Mouse (Mus musculus) liver, embryonic 13.5 days (tissue): ENCODE data around the gene Egfr. TPM values are rescaled to one million over a fixed set of nuclear protein-coding genes. Genes with fewer than 3 reads are reported as not detected.

Experiments
- ATAC-seq: fragments of 200-750 bp; cut with Nextera tagmentation; 2 replicates; pipeline ENCODE4 v1.8.0; 2017; ENCODE audit warnings: low read depth, mild to moderate bottlenecking, moderate number of reproducible peaks, moderate library complexity
- DNase-seq: peaks from one replicate; pipeline ENCODE4 v3.0.0; 2022
- H3K27ac ChIP-seq: fragments of 300-500 bp; sonication (generic); 2 replicates; pipeline ENCODE4 v1.5.1; 2015; ENCODE audit warnings: moderate library complexity, mild to moderate bottlenecking, inconsistent platforms
- H3K27me3 ChIP-seq: fragments of 300-500 bp; sonication (generic); 2 replicates; pipeline ENCODE4 v1.6.1; 2015; ENCODE audit warnings: mild to moderate bottlenecking, inconsistent platforms
- H3K36me3 ChIP-seq: fragments of 300-500 bp; sonication (generic); 2 replicates; pipeline ENCODE4 v1.6.1; 2015; ENCODE audit warnings: mild to moderate bottlenecking, inconsistent platforms
- H3K4me1 ChIP-seq: fragments of 300-500 bp; sonication (generic); replicated peaks from 2 replicates; pipeline ENCODE4 v1.6.1; 2015; ENCODE audit warnings: inconsistent platforms
- H3K4me2 ChIP-seq: fragments of 300-500 bp; sonication (generic); 2 replicates; pipeline ENCODE4 v1.6.1; 2015; ENCODE audit warnings: inconsistent platforms, mild to moderate bottlenecking, moderate library complexity
- H3K4me3 ChIP-seq: fragments of 300-500 bp; sonication (generic); replicated peaks from 2 replicates; pipeline ENCODE4 v1.5.1; 2015; ENCODE audit warnings: mild to moderate bottlenecking, inconsistent platforms
- H3K9ac ChIP-seq: fragments of 300-500 bp; sonication (generic); 2 replicates; pipeline ENCODE4 v1.6.1; 2015; ENCODE audit warnings: mild to moderate bottlenecking, inconsistent platforms
- H3K9me3 ChIP-seq: fragments of 300-500 bp; sonication (generic); replicated peaks from 2 replicates; pipeline ENCODE4 v1.6.1; 2016; ENCODE audit warnings: inconsistent platforms
- WGBS: fragments of 180-500 bp; shearing (Covaris S2); methylation state at CpG from one replicate; pipeline ENCODE4 v1.1.7; 2015; ENCODE audit not compliant: insufficient replicate concordance; 5-methylcytosine and 5-hydroxymethylcytosine counted together
- polyA plus RNA-seq: library from polyadenylated mRNA; unstranded; fragments of >200 nt; fragmentation: Nextera tagmentation; extraction: Ambion mirVana; gene quantifications from 2 replicates; pipeline ENCODE4 v1.2.1, GENCODE M21; 2015

Egfr gene
- polyA plus RNA-seq, 1 experiment from 2014 or later, result 0.67 TPM

DNA sequence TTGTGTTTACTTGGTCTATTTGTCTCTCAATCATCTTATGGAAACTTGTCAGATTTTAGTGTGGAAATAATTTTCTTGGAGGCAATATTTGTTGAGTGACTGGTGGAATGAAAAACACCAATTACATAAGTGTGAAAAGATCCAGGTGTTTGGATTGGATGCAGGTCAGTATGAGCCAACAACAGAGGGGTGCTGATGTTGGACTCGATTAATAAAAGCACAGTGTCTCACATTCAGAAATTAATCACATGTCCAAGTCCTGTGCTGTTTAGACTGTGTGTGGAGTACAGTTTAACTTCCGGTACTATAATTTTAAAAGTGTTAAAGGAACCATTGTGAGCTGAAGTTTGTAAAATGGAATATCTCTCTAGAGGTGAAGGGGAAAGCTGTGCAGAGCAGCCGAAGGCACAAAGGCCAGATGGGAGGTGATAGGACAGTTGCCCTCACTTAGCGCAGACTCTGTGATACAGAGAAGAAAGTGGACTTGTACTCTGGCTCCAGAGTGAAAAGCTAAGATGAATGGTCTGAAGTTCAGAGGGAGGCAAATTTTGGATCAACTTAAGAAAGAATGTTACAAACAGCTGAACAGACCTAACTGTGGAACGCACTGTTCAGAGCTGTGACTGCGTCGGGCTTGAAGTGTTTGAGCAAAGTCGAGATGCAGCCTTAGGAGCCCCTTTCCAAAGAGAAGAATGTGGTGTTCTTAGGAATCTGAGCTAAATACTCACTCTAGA lies 32.1 kb downstream of the Egfr start:
- H3K27me3 ChIP-seq, result no peaks in the 10 kb centered on the region
- H3K9me3 ChIP-seq, result no peaks in the 10 kb centered on the region
- no peak overlapping the region for H3K27ac ChIP-seq
- WGBS, result 69% methylated on average over 8 of the region's 8 CpGs
- H3K4me2 ChIP-seq, result no peak overlapping the region
- no peak overlapping the region for H3K4me3 ChIP-seq
- no peak for ATAC-seq
- H3K9ac ChIP-seq, result no peak overlapping the region
- H3K36me3 ChIP-seq, result no peaks in the 10 kb centered on the region
- no peaks in the 10 kb centered on the region for H3K4me1 ChIP-seq
- DNase-seq, result no peak

DNA sequence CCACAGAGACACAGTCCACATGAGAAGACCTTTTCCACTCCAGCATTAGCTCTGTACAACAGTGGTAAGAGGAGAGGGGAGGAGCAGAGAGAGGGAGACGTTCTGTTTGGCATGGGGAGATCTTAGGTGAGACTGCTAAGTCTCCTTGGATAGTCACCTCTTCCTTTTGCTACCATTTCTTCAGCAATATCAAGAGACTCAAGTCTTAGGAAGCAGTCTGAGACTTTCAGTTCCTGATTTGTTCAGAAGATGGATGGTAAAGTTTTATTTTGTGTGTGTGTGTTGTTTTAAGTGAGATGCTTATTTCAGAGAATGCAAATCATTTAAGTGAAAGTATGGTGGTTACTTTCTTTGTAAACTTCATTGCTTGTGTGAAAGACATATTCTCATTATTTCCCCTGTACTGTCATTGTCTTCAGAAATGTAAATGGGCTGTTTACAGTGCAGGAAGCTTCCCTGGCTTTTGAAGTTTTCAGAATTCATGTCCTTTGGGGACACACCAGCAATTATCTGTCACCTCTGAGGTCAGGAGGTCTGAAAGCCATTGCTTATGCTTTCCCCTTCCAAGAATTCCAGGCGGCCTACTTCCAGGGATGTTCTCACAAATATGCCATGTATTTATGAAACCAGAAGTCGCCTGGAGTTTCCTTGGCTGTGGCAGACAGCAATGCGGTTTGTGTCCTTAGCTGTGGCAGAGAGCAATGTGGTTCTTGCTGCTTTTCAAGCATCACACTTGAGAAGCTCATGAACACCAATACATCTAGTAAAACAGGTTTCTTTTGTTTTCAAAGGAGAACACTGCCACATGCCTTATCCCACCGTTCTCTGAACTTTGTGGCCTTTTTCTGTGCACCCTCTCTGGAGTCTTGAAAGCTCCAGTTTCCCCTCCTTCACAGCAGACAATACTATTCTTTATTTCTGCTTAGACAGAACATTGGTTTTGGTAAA lies 40.9 kb downstream of the Egfr start:
- no peaks in the 10 kb centered on the region for H3K9me3 ChIP-seq
- H3K4me2 ChIP-seq, result no peak overlapping the region
- no peak overlapping the region for H3K27ac ChIP-seq
- H3K27me3 ChIP-seq, result no peaks in the 10 kb centered on the region
- ATAC-seq (no peak), DNase-seq (no peak)
- WGBS, result 43% methylated on average over 5 of the region's 5 CpGs
- H3K9ac ChIP-seq, result no peak overlapping the region
- no peak overlapping the region for H3K4me3 ChIP-seq
- no peaks in the 10 kb centered on the region for H3K36me3 ChIP-seq
- H3K4me1 ChIP-seq, result no peaks in the 10 kb centered on the region

DNA sequence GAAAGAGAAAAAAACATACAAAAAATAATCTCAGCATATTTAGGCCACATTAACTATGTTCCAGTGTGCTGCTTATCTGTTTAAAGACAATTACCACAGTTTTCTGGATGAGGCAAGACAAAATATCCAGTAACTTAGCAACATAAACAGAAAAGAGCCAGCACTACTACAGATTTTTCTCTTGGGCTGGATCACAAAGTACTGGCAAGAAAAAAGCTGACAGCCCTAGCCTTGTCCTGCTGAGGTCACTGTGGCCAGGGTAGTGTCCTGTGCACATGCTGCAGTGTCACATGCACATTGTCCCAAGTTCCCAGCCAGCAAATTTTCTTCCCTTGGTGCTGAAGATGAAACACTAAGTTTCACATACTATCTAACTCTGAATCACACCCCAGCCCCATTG lies 43.0 kb downstream of the Egfr start:
- H3K4me1 ChIP-seq, result no peaks in the 10 kb centered on the region
- no peak overlapping the region for H3K27ac ChIP-seq
- no peaks in the 10 kb centered on the region for H3K9me3 ChIP-seq
- no peak for DNase-seq
- H3K4me3 ChIP-seq, result no peak overlapping the region
- no peaks in the 10 kb centered on the region for H3K36me3 ChIP-seq
- ATAC-seq, result no peak
- H3K9ac ChIP-seq, result no peak overlapping the region
- no peak overlapping the region for H3K4me2 ChIP-seq
- H3K27me3 ChIP-seq, result no peaks in the 10 kb centered on the region

DNA sequence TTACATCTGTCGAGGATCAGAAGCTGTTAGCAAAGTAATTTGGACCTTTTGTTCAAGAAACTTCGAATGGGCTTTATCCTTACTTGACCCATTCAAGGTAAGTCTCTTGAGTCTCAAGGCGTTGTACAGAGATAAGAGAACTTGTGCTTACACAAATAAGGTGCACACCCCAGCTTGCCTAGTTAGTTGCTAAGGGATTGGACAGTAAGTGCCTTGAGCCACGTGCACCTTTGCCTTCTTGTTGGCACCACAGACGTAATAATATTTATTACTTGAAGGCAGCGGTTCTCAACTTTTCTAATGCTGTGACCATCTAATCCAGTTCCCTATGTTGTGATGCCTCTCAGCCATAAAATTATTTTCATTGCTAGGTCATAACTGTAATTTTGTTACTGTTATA lies 43.5 kb downstream of the Egfr start:
- Histone ChIP-seq H3K27ac (no peak overlapping the region), H3K9me3 (no peaks in the 10 kb centered on the region), H3K4me3 (no peak overlapping the region), H3K4me2 (no peak overlapping the region), H3K4me1 (peaks cover 3% of the 10 kb centered on the region; the same call in 1 of the 2 replicates), H3K36me3 (no peaks in the 10 kb centered on the region), H3K9ac (no peak overlapping the region), H3K27me3 (no peaks in the 10 kb centered on the region; the same call in 1 of the 2 replicates)
- no peak for ATAC-seq
- WGBS, result 58% methylated on average over 6 of the region's 6 CpGs
- DNase-seq, result no peak

DNA sequence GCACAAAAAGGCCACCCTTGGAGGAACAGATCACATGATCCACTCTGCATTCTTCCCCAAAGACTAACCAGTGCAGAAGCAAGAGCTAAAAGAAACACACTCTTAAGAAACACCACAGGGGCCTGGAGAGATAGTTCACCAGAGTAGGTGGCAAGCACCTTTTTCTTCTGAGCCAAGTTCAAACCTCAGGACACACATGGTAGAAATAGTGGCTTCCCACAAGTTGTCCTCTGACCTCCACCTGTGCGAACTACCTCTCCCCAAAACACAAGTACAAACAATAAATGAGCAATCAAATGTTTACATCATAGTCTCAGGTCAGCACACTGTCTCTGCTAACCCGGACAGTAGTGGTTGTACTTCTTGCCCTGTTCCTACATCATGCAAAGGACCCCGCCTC lies 45.5 kb downstream of the Egfr start:
- ATAC-seq (no peak), DNase-seq (no peak)
- no peak overlapping the region for H3K27ac ChIP-seq
- no peaks in the 10 kb centered on the region for H3K9me3 ChIP-seq
- no peaks in the 10 kb centered on the region for H3K36me3 ChIP-seq
- 51% methylated on average over 3 of the region's 3 CpGs for WGBS
- no peak overlapping the region for H3K4me2 ChIP-seq
- H3K27me3 ChIP-seq, result no peaks in the 10 kb centered on the region; the same call in 1 of the 2 replicates
- peaks cover 4% of the 10 kb centered on the region; the same call in 1 of the 2 replicates for H3K4me1 ChIP-seq
- H3K9ac ChIP-seq, result no peak overlapping the region
- no peak overlapping the region for H3K4me3 ChIP-seq

DNA sequence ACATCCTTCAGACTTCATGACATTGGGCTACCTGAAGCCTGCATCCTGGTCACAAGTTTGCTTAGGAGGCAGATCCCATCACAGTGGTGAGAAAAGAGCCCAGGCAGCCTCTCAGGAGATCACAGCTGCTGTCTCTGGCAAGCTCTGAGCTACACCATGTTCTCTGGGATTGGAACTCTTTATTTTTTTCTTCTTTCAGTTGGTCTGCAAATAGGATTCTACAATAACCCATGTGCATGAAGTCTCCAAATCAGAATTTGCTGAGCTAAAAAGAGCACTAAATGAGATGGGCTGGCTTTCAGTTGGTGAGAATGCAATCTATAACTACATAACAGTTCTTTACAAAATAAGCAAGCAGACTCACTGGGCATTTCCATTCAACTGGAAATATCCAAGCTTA lies 46.1 kb downstream of the Egfr start:
- ATAC-seq (no peak), DNase-seq (no peak)
- Histone ChIP-seq H3K4me1 (peaks cover 4% of the 10 kb centered on the region; the same call in 1 of the 2 replicates), H3K9me3 (no peaks in the 10 kb centered on the region), H3K4me2 (no peak overlapping the region), H3K27ac (no peak overlapping the region), H3K9ac (no peak overlapping the region), H3K27me3 (no peaks in the 10 kb centered on the region; the same call in 1 of the 2 replicates), H3K4me3 (no peak overlapping the region), H3K36me3 (no peaks in the 10 kb centered on the region)

DNA sequence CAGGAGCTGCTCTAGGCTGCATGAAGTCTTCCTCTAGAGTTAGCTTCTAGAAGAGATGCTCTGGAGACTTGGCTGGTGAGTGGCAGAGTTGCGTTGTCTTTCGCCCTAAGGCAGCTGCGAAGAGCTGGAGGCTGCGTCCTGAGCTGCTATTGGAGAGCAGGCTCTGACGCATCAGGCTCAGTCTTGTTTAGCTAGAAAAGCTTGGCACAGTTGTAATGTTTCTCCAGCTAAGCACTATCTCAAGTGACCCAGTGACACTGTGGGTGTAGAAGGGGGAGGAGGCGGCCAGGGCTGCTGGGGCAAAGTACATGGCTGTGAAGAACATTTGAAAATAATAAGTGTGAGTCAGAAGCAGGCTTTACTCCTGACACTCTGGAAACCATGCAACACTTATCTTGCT lies 48.5 kb downstream of the Egfr start:
- no peak overlapping the region for H3K27ac ChIP-seq
- peaks cover 4% of the 10 kb centered on the region; the same call in 1 of the 2 replicates for H3K4me1 ChIP-seq
- no peak overlapping the region for H3K4me3 ChIP-seq
- DNase-seq (no peak), ATAC-seq (no peak; the same call in 1 of the 2 replicates)
- WGBS, result 65% methylated on average over 6 of the region's 6 CpGs
- H3K27me3 ChIP-seq, result no peaks in the 10 kb centered on the region; the same call in 1 of the 2 replicates
- H3K4me2 ChIP-seq, result no peak overlapping the region
- H3K36me3 ChIP-seq, result no peaks in the 10 kb centered on the region
- no peak overlapping the region for H3K9ac ChIP-seq
- no peaks in the 10 kb centered on the region for H3K9me3 ChIP-seq

DNA sequence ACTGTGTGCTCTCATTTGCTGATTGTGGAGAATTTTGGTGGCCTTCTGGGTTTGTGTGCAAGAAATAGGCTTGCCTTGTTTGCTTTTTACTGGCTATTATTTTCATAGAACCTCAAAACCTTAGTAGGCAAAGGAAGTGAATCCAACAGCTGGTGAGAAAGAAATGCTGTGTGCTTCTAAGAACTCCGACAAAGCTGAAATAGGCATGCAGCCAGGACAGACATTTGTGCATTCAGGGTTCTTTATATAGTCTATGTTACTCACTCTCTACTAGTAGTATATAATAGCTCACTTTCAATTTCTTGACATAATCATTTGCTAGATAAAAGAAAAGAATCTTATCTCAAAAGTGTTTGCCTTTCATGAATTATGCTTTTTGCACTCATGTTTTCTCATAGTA lies 50.7 kb downstream of the Egfr start:
- Histone ChIP-seq H3K27ac (no peak overlapping the region), H3K9me3 (no peaks in the 10 kb centered on the region), H3K9ac (no peak overlapping the region), H3K4me1 (peaks cover 4% of the 10 kb centered on the region; the same call in 1 of the 2 replicates), H3K27me3 (no peaks in the 10 kb centered on the region; the same call in 1 of the 2 replicates), H3K4me3 (no peak overlapping the region), H3K4me2 (no peak overlapping the region), H3K36me3 (no peaks in the 10 kb centered on the region)
- 73% methylated on average over 1 of the region's 1 CpGs for WGBS
- no peak for ATAC-seq
- DNase-seq, result no peak

DNA sequence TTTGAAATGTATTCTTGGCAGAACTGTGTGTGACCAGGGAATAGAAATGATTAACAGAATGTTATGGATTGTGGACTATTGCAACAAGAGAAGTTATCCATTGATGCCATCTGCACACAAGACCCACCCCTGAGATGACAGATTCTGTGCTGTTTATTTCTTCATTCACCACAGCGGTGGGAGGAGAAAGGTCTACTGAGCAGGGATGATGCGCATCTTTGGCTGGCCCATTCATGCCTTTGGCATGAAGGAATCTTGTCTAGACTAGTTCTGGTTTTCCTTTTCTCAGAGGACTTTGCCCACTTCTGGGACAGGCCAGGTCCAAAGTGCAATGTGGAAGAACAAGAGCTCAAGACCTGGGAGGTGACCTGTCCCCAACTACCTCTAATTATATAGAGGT lies 52.0 kb downstream of the Egfr start:
- no peaks in the 10 kb centered on the region for H3K9me3 ChIP-seq
- no peak overlapping the region for H3K4me2 ChIP-seq
- ATAC-seq (no peak), DNase-seq (no peak)
- H3K36me3 ChIP-seq, result no peaks in the 10 kb centered on the region
- 75% methylated on average over 2 of the region's 2 CpGs for WGBS
- H3K9ac ChIP-seq, result no peak overlapping the region
- H3K4me1 ChIP-seq, result peaks cover 4% of the 10 kb centered on the region; the same call in 1 of the 2 replicates
- H3K4me3 ChIP-seq, result no peak overlapping the region
- H3K27me3 ChIP-seq, result no peaks in the 10 kb centered on the region; the same call in 1 of the 2 replicates
- no peak overlapping the region for H3K27ac ChIP-seq

DNA sequence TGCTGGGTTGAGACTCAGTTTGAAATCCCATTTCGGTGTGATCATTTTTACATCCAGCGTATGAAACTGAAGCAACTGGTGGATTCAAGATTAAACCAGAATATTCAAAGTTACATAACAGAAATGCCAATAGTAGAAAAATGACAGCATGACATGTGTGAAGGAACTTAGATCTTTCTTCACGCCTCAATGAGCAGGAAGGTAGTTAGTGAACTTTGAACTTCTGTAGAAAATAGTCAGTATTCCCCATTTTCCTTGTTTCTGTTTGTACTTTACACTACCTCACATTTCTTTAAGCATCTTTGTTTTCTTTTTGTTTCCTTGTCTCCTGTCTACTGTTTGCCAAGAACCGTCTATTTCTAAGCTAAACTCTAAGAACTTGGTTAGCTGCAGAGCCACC lies 53.9 kb downstream of the Egfr start:
- H3K36me3 ChIP-seq, result no peaks in the 10 kb centered on the region
- no peak overlapping the region for H3K27ac ChIP-seq
- DNase-seq (no peak), ATAC-seq (no peak)
- no peaks in the 10 kb centered on the region for H3K27me3 ChIP-seq
- no peaks in the 10 kb centered on the region for H3K9me3 ChIP-seq
- H3K4me2 ChIP-seq, result no peak overlapping the region
- no peak overlapping the region for H3K4me3 ChIP-seq
- no peak overlapping the region for H3K9ac ChIP-seq
- 69% methylated on average over 4 of the region's 4 CpGs for WGBS
- H3K4me1 ChIP-seq, result no peaks in the 10 kb centered on the region

DNA sequence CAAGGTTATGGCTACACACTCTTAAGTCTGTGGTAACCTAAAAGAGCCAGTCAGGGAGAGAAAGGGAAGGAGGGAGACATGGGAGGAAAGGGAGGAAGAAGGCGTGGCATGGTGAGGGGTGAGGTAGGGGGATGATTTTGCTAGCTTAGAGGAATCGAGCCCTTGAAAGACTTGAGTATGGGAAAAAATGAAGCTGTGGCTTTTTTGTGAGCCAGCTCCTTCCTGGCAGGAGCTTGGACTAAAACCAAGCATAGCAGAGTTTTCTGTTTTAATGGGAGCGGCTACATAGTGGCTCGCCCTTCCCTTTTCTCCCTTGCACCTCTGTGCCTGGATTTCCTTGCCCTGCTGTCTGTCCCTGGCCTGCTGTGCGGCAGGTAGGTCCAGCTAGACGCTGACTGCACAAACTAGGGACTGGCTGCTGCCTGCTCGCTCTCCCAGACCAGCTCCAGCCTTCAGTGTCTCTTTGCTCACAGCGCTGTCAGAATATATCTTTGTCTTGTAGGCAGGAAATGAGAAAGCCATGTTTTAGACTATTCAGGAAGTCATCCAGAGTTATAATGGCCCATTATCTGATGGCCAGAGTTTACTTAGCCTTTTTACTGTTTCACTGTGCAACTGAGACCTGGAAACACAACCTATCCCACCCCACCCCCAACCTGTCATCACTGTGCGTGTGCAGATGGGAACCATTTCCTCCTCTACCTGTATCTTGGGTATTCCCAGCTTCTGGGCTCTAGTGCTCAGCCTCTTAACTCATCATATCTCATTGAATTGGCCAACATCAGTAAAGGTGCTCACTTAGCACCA lies 57.4 kb downstream of the Egfr start:
- no peak overlapping the region for H3K4me3 ChIP-seq
- H3K36me3 ChIP-seq, result no peaks in the 10 kb centered on the region
- peaks cover 15% of the 10 kb centered on the region for H3K4me1 ChIP-seq
- WGBS, result 42% methylated on average over 9 of the region's 9 CpGs
- DNase-seq, result no peak
- no peaks in the 10 kb centered on the region for H3K9me3 ChIP-seq
- no peak overlapping the region for H3K27ac ChIP-seq
- no peaks in the 10 kb centered on the region for H3K27me3 ChIP-seq
- no peak overlapping the region for H3K9ac ChIP-seq
- no peak overlapping the region for H3K4me2 ChIP-seq
- ATAC-seq, result no peak
